In genomic region chr11:74721141-74721540, GRCm38 (mm10) we compare ENCODE assay signal across 8 mouse cellular contexts. TPM values are rescaled to one million over a fixed set of nuclear protein-coding genes. Genes with fewer than 3 reads are reported as not detected.
DNase-seq lines count a peak whose midpoint lies in the region; ATAC-seq and TF ChIP-seq lines count a peak whose summit lies in the region.

No protein-coding gene starts in this region.

- no peak for DNase-seq in intestine, embryonic 14.5 days (ENCODE audit: low spot score)
- DNase-seq in MEL (ENCODE audit: low read depth, low spot score): peak; percentile 20
- no peak for DNase-seq in layer of hippocampus, adult 11-12 months (ENCODE audit: low spot score)
- no peak for DNase-seq in adrenal gland, postnatal 14 days

- no peak for TF ChIP-seq CTCF in MEL (IDR thresholded peaks at IDR 0.05 in 2 of 3, conservative IDR thresholded peaks at IDR 0.05 in 1 of 3; ENCODE audit: control insufficient read depth in 1 of 3, insufficient read depth in 1 of 3, low read depth in 2 of 3, low read length in 3 of 3, poor library complexity in 1 of 3, severe bottlenecking in 1 of 3)

- H3K27ac ChIP-seq in intestine, embryonic 14.5 days (ENCODE audit: low read depth): no peak overlapping the region
- no peak overlapping the region for H3K27ac ChIP-seq in intestine, embryonic 15.5 days
- no peak overlapping the region for H3K27ac ChIP-seq in MEL (ENCODE audit: control insufficient read depth, low read depth, low read length)
- H3K27ac ChIP-seq in forebrain, embryonic 12.5 days: no peak overlapping the region
- peak overlapping the region; percentile 39; the same call in 1 of the 2 replicates for H3K27ac ChIP-seq in liver, embryonic 15.5 days (replicated peaks)

- no peak for TF ChIP-seq EP300 in MEL (IDR thresholded peaks at IDR 0.05; ENCODE audit: low read depth in 1 of 2, low read length in 2 of 2)

- H3K4me1 ChIP-seq in intestine, embryonic 14.5 days (replicated peaks; ENCODE audit: control insufficient read depth, insufficient read depth, low read length): peaks cover 15% of the 10 kb centered on the region
- H3K4me1 ChIP-seq in intestine, embryonic 15.5 days (replicated peaks): peaks cover 4% of the 10 kb centered on the region; the same call in 1 of the 2 replicates
- peaks cover 14 to 22% of the 10 kb centered on the region in 2 experiments for H3K4me1 ChIP-seq in MEL (ENCODE audit: control insufficient read depth in 1 of 2, insufficient read depth in 2 of 2, low read length in 2 of 2)
- peaks cover 29% of the 10 kb centered on the region for H3K4me1 ChIP-seq in forebrain, embryonic 12.5 days
- peaks cover 46% of the 10 kb centered on the region for H3K4me1 ChIP-seq in liver, embryonic 15.5 days (replicated peaks)

- peak overlapping the region; percentile 89; the same call in 1 of the 2 replicates for H3K4me2 ChIP-seq in intestine, embryonic 14.5 days (ENCODE audit: low read length)
- H3K4me2 ChIP-seq in intestine, embryonic 15.5 days (replicated peaks): no peak overlapping the region
- H3K4me2 ChIP-seq in forebrain, embryonic 12.5 days: 0 out of 2 replicates have a peak overlapping the region, but pooled peaks have one; percentile 19
- peak overlapping the region; percentile 52 for H3K4me2 ChIP-seq in liver, embryonic 15.5 days

- WGBS in intestine, embryonic 14.5 days: 68% methylated on average over 2 of the region's 2 CpGs
- 57% methylated on average over 2 of the region's 2 CpGs for whole genome bisulfite sequencing in intestine, embryonic 15.5 days
- 77% methylated on average over 2 of the region's 2 CpGs for WGBS in forebrain, embryonic 12.5 days
- WGBS in liver, embryonic 15.5 days (ENCODE audit: insufficient replicate concordance): 51% methylated on average over 2 of the region's 2 CpGs

- H3K36me3 ChIP-seq in intestine, embryonic 14.5 days (ENCODE audit: control insufficient read depth, insufficient read depth, low read length): no peaks in the 10 kb centered on the region
- H3K36me3 ChIP-seq in intestine, embryonic 15.5 days: no peaks in the 10 kb centered on the region
- H3K36me3 ChIP-seq in MEL (ENCODE audit: control insufficient read depth in 1 of 2, insufficient read depth in 2 of 2, low read length in 2 of 2): peaks cover 4 to 39% of the 10 kb centered on the region in 2 experiments; a peak in 3 of 4 replicates
- no peaks in the 10 kb centered on the region for H3K36me3 ChIP-seq in forebrain, embryonic 12.5 days (replicated peaks)
- no peaks in the 10 kb centered on the region for H3K36me3 ChIP-seq in liver, embryonic 15.5 days (replicated peaks)

- H3K27me3 ChIP-seq in intestine, embryonic 14.5 days (replicated peaks; ENCODE audit: control insufficient read depth, insufficient read depth, low read length): no peaks in the 10 kb centered on the region
- no peaks in the 10 kb centered on the region for H3K27me3 ChIP-seq in intestine, embryonic 15.5 days (replicated peaks)
- H3K27me3 ChIP-seq in MEL (ENCODE audit: control insufficient read depth in 1 of 2, insufficient read depth in 2 of 2, low read length in 2 of 2): no peaks in the 10 kb centered on the region
- no peaks in the 10 kb centered on the region for H3K27me3 ChIP-seq in forebrain, embryonic 12.5 days
- no peaks in the 10 kb centered on the region for H3K27me3 ChIP-seq in liver, embryonic 15.5 days

- no peak overlapping the region for H3K4me3 ChIP-seq in intestine, embryonic 14.5 days (ENCODE audit: low read depth, low read length)
- H3K4me3 ChIP-seq in intestine, embryonic 15.5 days (replicated peaks): no peak overlapping the region
- H3K4me3 ChIP-seq in MEL (ENCODE audit: control insufficient read depth in 1 of 2, insufficient read depth in 1 of 2, low read depth in 2 of 2, low read length in 2 of 2): peak overlapping the region in 1 of 2 experiments; percentile 99; a peak in 2 of 4 replicates
- no peak overlapping the region for H3K4me3 ChIP-seq in forebrain, embryonic 12.5 days (replicated peaks)
- peak overlapping the region; percentile 24 for H3K4me3 ChIP-seq in liver, embryonic 15.5 days (replicated peaks)

- no peak for TF ChIP-seq RAD21 in MEL (IDR thresholded peaks at IDR 0.05; ENCODE audit: low read depth, low read length)

- H3K9ac ChIP-seq in intestine, embryonic 14.5 days (ENCODE audit: low read length): no peak overlapping the region
- H3K9ac ChIP-seq in intestine, embryonic 15.5 days: no peak overlapping the region
- no peak overlapping the region; the same call in 1 of the 2 replicates for H3K9ac ChIP-seq in MEL (ENCODE audit: control insufficient read depth, low read depth, low read length, poor library complexity, severe bottlenecking)
- no peak overlapping the region for H3K9ac ChIP-seq in forebrain, embryonic 12.5 days
- no peak overlapping the region for H3K9ac ChIP-seq in liver, embryonic 15.5 days

- no peaks in the 10 kb centered on the region for H3K9me3 ChIP-seq in intestine, embryonic 14.5 days (ENCODE audit: control insufficient read depth, low read length)
- no peaks in the 10 kb centered on the region for H3K9me3 ChIP-seq in intestine, embryonic 15.5 days
- no peaks in the 10 kb centered on the region for H3K9me3 ChIP-seq in MEL (replicated peaks; ENCODE audit: insufficient read depth, low read length)
- H3K9me3 ChIP-seq in forebrain, embryonic 12.5 days: no peaks in the 10 kb centered on the region
- no peaks in the 10 kb centered on the region for H3K9me3 ChIP-seq in liver, embryonic 15.5 days (replicated peaks)

- ATAC-seq in intestine, embryonic 14.5 days (replicated peaks; ENCODE audit: low FRiP score, low TSS enrichment, low read depth): no peak
- ATAC-seq in intestine, embryonic 15.5 days: no peak
- ATAC-seq in forebrain, embryonic 12.5 days (ENCODE audit: low FRiP score): no peak
- ATAC-seq in liver, embryonic 15.5 days (ENCODE audit: insufficient read depth): no peak
- no peak for ATAC-seq in frontal cortex, adult (ENCODE audit: low TSS enrichment)

- TF ChIP-seq POLR2A in MEL (IDR thresholded peaks at IDR 0.05; ENCODE audit: control insufficient read depth in 1 of 2, insufficient read depth in 1 of 2, low read depth in 1 of 2, low read length in 2 of 2, poor library complexity in 1 of 2): no peak

- H3K79me2 ChIP-seq in MEL (ENCODE audit: control insufficient read depth, insufficient read depth, low read length, poor library complexity): peaks cover 66% of the 10 kb centered on the region

TF ChIP-seq in MEL, 35 proteins besides CTCF, POLR2A, EP300 and RAD21:
- TF ChIP-seq CHD1 (IDR thresholded peaks at IDR 0.05; ENCODE audit: low read depth, low read length): no peak
- no peak for TF ChIP-seq TBP (IDR thresholded peaks at IDR 0.05; ENCODE audit: low read depth, low read length)
- no peak for TF ChIP-seq NELFE (IDR thresholded peaks at IDR 0.05; ENCODE audit: low read depth, low read length)
- TF ChIP-seq SMC3 (IDR thresholded peaks at IDR 0.05; ENCODE audit: low read depth, low read length): no peak
- TF ChIP-seq POLR2AphosphoS5 (IDR thresholded peaks at IDR 0.05; ENCODE audit: borderline replicate concordance, low read depth, low read length): no peak
- TF ChIP-seq MAFK (IDR thresholded peaks at IDR 0.05; ENCODE audit: borderline replicate concordance, low read depth, low read length): no peak
- TF ChIP-seq ZC3H11A (IDR thresholded peaks at IDR 0.05; ENCODE audit: low read depth, low read length): no peak
- TF ChIP-seq GATA1 (IDR thresholded peaks at IDR 0.05; ENCODE audit: low read depth, low read length): no peak
- no peak for TF ChIP-seq POLR2AphosphoS2 (IDR thresholded peaks at IDR 0.05; ENCODE audit: low read length)
- no peak for TF ChIP-seq MAX (IDR thresholded peaks at IDR 0.05; ENCODE audit: low read length)
- no peak for TF ChIP-seq USF2 (IDR thresholded peaks at IDR 0.05; ENCODE audit: borderline replicate concordance in 1 of 2, insufficient read depth in 1 of 2, low read depth in 1 of 2, low read length in 2 of 2)
- TF ChIP-seq NRF1 (IDR thresholded peaks at IDR 0.05; ENCODE audit: insufficient read depth, low read depth, low read length, poor library complexity, severe bottlenecking): no peak
- TF ChIP-seq E2F4 (IDR thresholded peaks at IDR 0.05; ENCODE audit: borderline replicate concordance, low read depth, low read length): no peak
- TF ChIP-seq ZNF384 (IDR thresholded peaks at IDR 0.05; ENCODE audit: low read depth, low read length): no peak
- TF ChIP-seq MYC (IDR thresholded peaks at IDR 0.05; ENCODE audit: low read depth, low read length): no peak
- no peak for TF ChIP-seq ELF1 (IDR thresholded peaks at IDR 0.05; ENCODE audit: low read depth, low read length)
- TF ChIP-seq TAL1 (IDR thresholded peaks at IDR 0.05; ENCODE audit: low read length): no peak
- no peak for TF ChIP-seq MEF2A (IDR thresholded peaks at IDR 0.05; ENCODE audit: extremely low read depth, insufficient replicate concordance, low read depth, low read length, poor library complexity, severe bottlenecking)
- TF ChIP-seq USF1 (IDR thresholded peaks at IDR 0.05; ENCODE audit: low read depth, low read length): no peak

RNA-seq across cellular contexts. Expression of gene Pafah1b1, which starts 3.3 kb away (rescaled TPM):
- polyA plus RNA-seq in intestine, embryonic 14.5 days (2014; fragmentation: Nextera tagmentation; extraction: Ambion mirVana): 58.7 and 61.8 TPM in 2 replicates
- polyA plus RNA-seq in intestine, embryonic 15.5 days (2015; fragmentation: Nextera tagmentation; extraction: Ambion mirVana): 40.0 and 55.8 TPM in 2 replicates
- total RNA-seq in MEL (2012; rRNA removed): 65.8 and 67.4 TPM in 2 replicates
- 10 to 100 TPM in 1 of 2 experiments, not detected in 1; 54.5 TPM for polyA plus RNA-seq in MEL (2012; ENCODE audit: insufficient read depth in 1 of 2, insufficient read length in 2 of 2, low read depth in 1 of 2, low replicate concordance in 2 of 2, missing spikeins in 1 of 2)
- polyA plus RNA-seq in forebrain, embryonic 12.5 days (2016; fragmentation: Nextera tagmentation; extraction: Ambion mirVana): 74.9 and 76.5 TPM in 2 replicates
- polyA plus RNA-seq in liver, embryonic 15.5 days (2015; fragmentation: Nextera tagmentation; extraction: Ambion mirVana): 25.4 and 29.4 TPM in 2 replicates
- 140 and 142 TPM in 2 replicates for total RNA-seq in adrenal gland, postnatal 14 days (2021)

RNA-seq across cellular contexts. Expression of gene Mettl16, which starts 49.5 kb away (rescaled TPM):
- 31.9 and 36.4 TPM in 2 replicates for polyA plus RNA-seq in intestine, embryonic 14.5 days (2014; fragmentation: Nextera tagmentation; extraction: Ambion mirVana)
- 43.0 and 45.8 TPM in 2 replicates for polyA plus RNA-seq in intestine, embryonic 15.5 days (2015; fragmentation: Nextera tagmentation; extraction: Ambion mirVana)
- 110 and 116 TPM in 2 replicates for total RNA-seq in MEL (2012; rRNA removed)
- 10 to 100 TPM in 1 of 2 experiments, not detected in 1; 76.3 TPM for polyA plus RNA-seq in MEL (2012; ENCODE audit: insufficient read depth in 1 of 2, insufficient read length in 2 of 2, low read depth in 1 of 2, low replicate concordance in 2 of 2, missing spikeins in 1 of 2)
- 56.6 and 60.4 TPM in 2 replicates for polyA plus RNA-seq in forebrain, embryonic 12.5 days (2016; fragmentation: Nextera tagmentation; extraction: Ambion mirVana)
- 18.4 and 19.5 TPM in 2 replicates for polyA plus RNA-seq in liver, embryonic 15.5 days (2015; fragmentation: Nextera tagmentation; extraction: Ambion mirVana)
- total RNA-seq in adrenal gland, postnatal 14 days (2021): 24.1 and 29.2 TPM in 2 replicates
